Mouse (Mus musculus) heart, embryonic 13.5 days (tissue): ENCODE measurements at regions not wholly inside any gene's neighbourhood (a gene's known extent, or its start where the extent isn't known, plus 50 kb on each side); places are given as distances from the start of the nearest gene placed in this dataset.

Source experiments
- ATAC-seq: fragments of 200-750 bp; cut with Nextera tagmentation; 2 replicates; pipeline ENCODE4 v1.8.0; 2017; ENCODE audit warnings: moderate TSS enrichment; ENCODE audit not compliant: insufficient number of reproducible peaks, low FRiP score, low TSS enrichment; ENCODE audit errors: extremely low read depth
- H3K27ac ChIP-seq: fragments of 300-500 bp; sonication (generic); replicated peaks from 2 replicates; pipeline ENCODE4 v1.5.1; 2015; ENCODE audit warnings: moderate library complexity, mild to moderate bottlenecking, inconsistent platforms
- H3K27me3 ChIP-seq: fragments of 300-500 bp; sonication (generic); replicated peaks from 2 replicates; pipeline ENCODE4 v1.6.1; 2015; ENCODE audit warnings: mild to moderate bottlenecking, inconsistent platforms
- H3K36me3 ChIP-seq: fragments of 300-500 bp; sonication (generic); 2 replicates; pipeline ENCODE4 v1.6.1; 2015; ENCODE audit warnings: mild to moderate bottlenecking, inconsistent platforms
- H3K4me1 ChIP-seq: fragments of 300-500 bp; sonication (generic); 2 replicates; pipeline ENCODE4 v1.6.1; 2015; ENCODE audit warnings: inconsistent platforms
- H3K4me2 ChIP-seq: fragments of 300-500 bp; sonication (generic); 2 replicates; pipeline ENCODE4 v1.6.1; 2015; ENCODE audit warnings: inconsistent platforms, mild to moderate bottlenecking, moderate library complexity
- H3K4me3 ChIP-seq: fragments of 300-500 bp; sonication (generic); 2 replicates; pipeline ENCODE4 v1.5.1; 2015; ENCODE audit warnings: moderate library complexity, mild to moderate bottlenecking, inconsistent platforms
- H3K9ac ChIP-seq: fragments of 300-500 bp; sonication (generic); 2 replicates; pipeline ENCODE4 v1.6.1; 2015; ENCODE audit warnings: inconsistent platforms, mild to moderate bottlenecking, moderate library complexity
- H3K9me3 ChIP-seq: fragments of 300-500 bp; sonication (generic); 2 replicates; pipeline ENCODE4 v1.6.1; 2016; ENCODE audit warnings: inconsistent platforms
- WGBS: fragments of 180-500 bp; shearing (Covaris S2); methylation state at CpG from one replicate; pipeline ENCODE4 v1.1.7; 2015; ENCODE audit warnings: mixed read lengths; 5-methylcytosine and 5-hydroxymethylcytosine counted together

DNA sequence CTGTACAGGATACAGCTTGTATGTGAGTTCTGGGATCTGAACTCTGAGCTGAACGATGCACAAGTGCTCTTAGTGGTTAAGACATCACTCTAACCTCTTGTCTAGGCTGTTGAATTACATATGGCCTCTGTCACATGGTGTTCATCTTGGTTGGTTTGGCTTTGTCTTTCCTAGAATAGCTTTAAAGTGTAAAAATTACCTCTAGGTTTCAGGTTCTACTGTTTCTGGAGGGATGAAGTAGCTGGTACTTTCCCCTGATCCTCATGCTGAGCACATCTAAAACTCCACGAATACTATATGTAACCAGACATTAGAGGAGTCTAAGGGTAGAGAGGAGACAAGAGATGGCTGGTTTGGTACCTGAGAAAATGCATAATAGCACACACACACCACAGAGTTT, 271.1 kb upstream of the Hs6st1 start:
- Histone ChIP-seq H3K27ac (no peak overlapping the region), H3K9ac (no peak overlapping the region), H3K27me3 (no peaks in the 10 kb centered on the region), H3K4me1 (no peaks in the 10 kb centered on the region), H3K4me2 (no peak overlapping the region), H3K36me3 (no peaks in the 10 kb centered on the region), H3K4me3 (no peak overlapping the region), H3K9me3 (peaks cover 5% of the 10 kb centered on the region; the same call in 1 of the 2 replicates)
- 78% methylated on average over 2 of the region's 2 CpGs for WGBS
- no peak for ATAC-seq

DNA sequence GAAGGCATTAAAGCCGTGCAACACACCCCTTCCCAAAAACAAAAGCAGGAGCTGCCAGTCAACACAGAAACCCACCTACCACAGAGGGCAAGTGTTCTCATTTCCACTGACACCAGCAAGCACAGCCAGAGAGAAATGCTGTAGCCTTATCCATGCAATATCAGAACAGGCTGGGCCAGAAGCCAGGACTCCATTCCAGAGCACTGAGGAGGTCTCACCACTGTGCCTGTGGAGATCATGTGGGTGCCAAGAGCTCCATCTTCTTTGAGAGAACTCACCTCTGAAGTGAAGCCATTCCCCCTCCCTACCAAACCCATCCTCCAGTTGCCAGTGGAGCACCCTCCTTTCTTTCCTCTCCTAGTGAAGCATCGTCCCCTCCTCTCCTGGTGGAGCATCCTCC, 270.7 kb upstream of the Hs6st1 start:
- no peak for ATAC-seq
- WGBS: 68% methylated on average over 2 of the region's 2 CpGs

DNA sequence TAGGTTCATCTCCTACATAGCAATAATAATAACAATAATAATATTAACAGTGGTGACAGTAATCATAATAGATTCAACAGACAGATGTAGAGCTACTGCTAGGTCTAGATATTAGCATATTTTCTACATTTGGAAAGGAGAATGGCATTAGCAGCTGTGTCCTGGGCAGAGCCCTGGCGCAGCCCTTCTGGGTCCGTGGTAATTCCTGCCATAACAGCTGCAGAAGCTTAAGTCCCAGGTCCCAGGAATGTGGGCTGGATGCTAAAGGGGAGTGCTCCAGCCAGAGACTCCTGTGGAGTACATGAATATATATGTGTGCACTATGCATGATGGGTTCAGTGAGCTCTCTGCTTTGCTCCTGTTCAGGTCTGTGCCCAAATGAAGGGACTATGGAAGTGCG, 262.7 kb upstream of the Hs6st1 start:
- Histone ChIP-seq H3K4me1 (peaks cover 8% of the 10 kb centered on the region; the same call in 1 of the 2 replicates), H3K4me3 (no peak overlapping the region), H3K36me3 (no peaks in the 10 kb centered on the region), H3K4me2 (no peak overlapping the region), H3K9ac (no peak overlapping the region), H3K9me3 (peaks cover 5% of the 10 kb centered on the region; the same call in 1 of the 2 replicates), H3K27me3 (no peaks in the 10 kb centered on the region), H3K27ac (no peak overlapping the region)
- ATAC-seq: no peak
- 73% methylated on average over 3 of the region's 3 CpGs for WGBS

More for the DNA sequence above, 270.7 kb upstream of the Hs6st1 start:
- no peak overlapping the region for H3K4me2 ChIP-seq
- H3K9me3 ChIP-seq: peaks cover 5% of the 10 kb centered on the region; the same call in 1 of the 2 replicates
- no peaks in the 10 kb centered on the region for H3K4me1 ChIP-seq
- H3K9ac ChIP-seq: no peak overlapping the region
- no peaks in the 10 kb centered on the region for H3K36me3 ChIP-seq
- H3K27me3 ChIP-seq: no peaks in the 10 kb centered on the region
- H3K4me3 ChIP-seq: no peak overlapping the region
- H3K27ac ChIP-seq: no peak overlapping the region

DNA sequence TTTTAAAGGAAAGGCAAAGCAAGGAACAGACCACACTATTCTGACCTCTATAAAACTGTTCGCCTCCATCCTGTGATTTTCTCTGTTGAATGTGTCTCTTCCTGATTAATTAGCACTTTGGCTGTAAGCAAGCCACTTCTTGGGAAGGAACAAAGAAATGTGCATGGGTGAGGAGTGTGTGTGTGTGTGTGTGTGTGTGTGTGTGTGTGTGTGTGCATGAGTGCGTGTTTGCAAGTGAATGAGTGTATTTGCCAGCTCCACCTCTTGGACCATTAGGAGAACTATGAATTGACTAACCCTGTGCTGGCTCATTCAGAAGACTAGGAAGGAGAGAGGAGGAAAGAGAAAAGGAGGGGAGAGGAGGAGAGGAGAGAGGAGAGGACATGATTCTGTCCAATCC, 261.9 kb upstream of the Hs6st1 start:
- H3K27ac ChIP-seq: no peak overlapping the region
- H3K9me3 ChIP-seq: peaks cover 5% of the 10 kb centered on the region; the same call in 1 of the 2 replicates
- 59% methylated on average over 2 of the region's 2 CpGs for WGBS
- no peak for ATAC-seq
- no peak overlapping the region for H3K4me2 ChIP-seq
- peaks cover 8% of the 10 kb centered on the region; the same call in 1 of the 2 replicates for H3K4me1 ChIP-seq
- no peak overlapping the region for H3K9ac ChIP-seq
- no peaks in the 10 kb centered on the region for H3K36me3 ChIP-seq
- no peaks in the 10 kb centered on the region for H3K27me3 ChIP-seq
- no peak overlapping the region for H3K4me3 ChIP-seq

DNA sequence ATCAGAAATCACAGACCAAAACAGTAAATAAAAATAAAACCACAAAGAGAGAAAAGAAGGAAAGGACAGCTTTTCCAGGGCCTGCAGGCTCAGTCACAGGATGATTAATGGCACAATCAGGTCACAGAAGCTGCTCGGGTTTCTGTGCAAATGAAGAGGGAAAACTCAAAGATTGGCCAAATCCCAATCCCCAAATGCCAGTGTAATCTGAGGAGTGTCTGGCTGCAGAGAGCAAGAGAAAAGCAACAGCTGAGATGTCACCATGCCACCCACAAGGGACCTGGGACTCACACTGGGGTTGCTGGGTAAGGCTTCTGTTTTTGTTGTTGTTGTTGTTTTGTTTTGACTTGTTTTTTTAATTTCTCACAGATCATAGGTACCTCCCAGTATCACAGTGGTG, 261.5 kb upstream of the Hs6st1 start:
- no peaks in the 10 kb centered on the region for H3K36me3 ChIP-seq
- no peak overlapping the region for H3K4me2 ChIP-seq
- no peaks in the 10 kb centered on the region for H3K27me3 ChIP-seq
- H3K9ac ChIP-seq: no peak overlapping the region
- H3K9me3 ChIP-seq: peaks cover under 1% of the 10 kb centered on the region; the same call in 1 of the 2 replicates
- no peak for ATAC-seq
- H3K4me3 ChIP-seq: no peak overlapping the region
- H3K4me1 ChIP-seq: peaks cover 8% of the 10 kb centered on the region; the same call in 1 of the 2 replicates
- 26% methylated on average over 1 of the region's 1 CpGs for WGBS
- H3K27ac ChIP-seq: no peak overlapping the region

DNA sequence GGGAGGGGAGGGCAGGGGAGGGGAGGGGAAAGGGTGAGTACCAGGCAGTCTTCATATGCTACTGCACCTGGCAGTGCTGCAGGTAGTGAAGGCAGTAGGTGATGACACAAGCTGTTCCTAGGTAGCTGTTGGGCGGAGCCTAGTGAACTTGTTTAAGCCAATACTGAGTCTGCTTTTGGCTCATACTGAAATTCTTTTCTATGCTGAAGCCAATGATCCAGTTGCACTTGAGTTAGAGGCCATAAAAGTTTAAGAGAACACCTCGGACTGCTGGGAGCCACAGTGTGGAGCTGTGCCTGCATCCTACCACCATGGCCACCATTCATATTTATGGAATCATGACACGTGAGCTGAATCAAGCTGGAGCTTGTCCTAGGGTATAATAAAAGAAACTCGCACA, 259.3 kb upstream of the Hs6st1 start:
- no peak for ATAC-seq
- H3K4me2 ChIP-seq: no peak overlapping the region
- no peaks in the 10 kb centered on the region for H3K27me3 ChIP-seq
- H3K9ac ChIP-seq: no peak overlapping the region
- no peaks in the 10 kb centered on the region for H3K36me3 ChIP-seq
- peaks cover 8% of the 10 kb centered on the region; the same call in 1 of the 2 replicates for H3K4me1 ChIP-seq
- no peaks in the 10 kb centered on the region for H3K9me3 ChIP-seq
- no peak overlapping the region for H3K27ac ChIP-seq
- 80% methylated on average over 4 of the region's 4 CpGs for whole genome bisulfite sequencing
- H3K4me3 ChIP-seq: no peak overlapping the region

DNA sequence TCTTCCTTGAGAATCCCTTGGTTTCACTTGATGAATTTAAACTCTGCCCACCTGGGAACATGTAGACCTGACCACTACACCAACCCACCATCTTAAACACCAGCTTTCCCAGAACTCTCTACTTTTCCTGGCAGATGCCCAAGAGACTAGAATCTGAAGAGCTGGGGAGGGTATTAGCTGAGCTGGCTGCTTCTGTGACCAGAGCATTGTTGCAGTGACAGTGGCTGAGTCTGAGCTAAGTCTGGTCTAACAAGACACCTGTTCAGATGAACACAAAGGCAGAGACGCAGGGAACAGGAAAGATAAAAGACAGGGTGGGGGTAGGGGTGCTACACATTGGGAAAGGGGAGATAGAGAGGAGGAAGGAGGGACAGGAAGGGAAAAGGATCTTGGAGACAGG, 258.9 kb upstream of the Hs6st1 start:
- no peak for ATAC-seq

DNA sequence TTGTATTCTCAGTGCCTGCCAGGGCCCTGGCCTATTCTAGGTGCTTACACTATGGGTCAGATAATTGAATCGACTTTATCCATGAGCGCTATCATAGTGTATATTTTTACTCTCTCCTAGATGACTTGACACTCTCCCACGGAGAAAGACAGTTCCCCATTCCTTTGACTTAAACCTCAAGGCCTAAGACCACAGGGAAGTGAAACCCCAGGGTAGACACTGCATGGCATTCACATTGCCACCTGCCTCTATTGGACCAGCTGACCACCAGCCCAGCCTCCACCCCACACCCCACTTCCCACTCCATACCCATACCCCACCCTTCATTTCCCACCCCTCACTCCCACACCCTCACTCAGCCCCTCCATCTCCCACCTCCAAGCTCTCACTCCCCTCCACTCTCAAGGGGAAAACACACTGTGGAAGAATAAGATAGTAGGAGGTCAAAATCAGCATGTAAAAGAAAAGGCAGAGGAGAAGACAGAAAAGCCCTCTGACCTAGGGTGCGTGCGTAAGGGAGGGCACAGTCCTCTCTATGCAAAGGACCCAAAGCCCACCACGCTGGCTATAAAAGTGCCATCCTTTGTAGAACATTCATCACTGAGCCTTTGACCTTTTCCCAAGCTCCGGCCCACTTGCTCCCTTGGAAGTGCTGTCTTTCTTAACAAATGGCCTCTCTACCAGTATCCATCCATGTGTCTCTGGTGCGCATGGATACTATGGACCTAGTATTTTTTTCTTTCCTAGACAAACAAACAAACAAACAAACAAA, 257.4 kb upstream of the Hs6st1 start:
- H3K4me2 ChIP-seq: no peak overlapping the region
- no peak overlapping the region for H3K4me3 ChIP-seq
- H3K36me3 ChIP-seq: no peaks in the 10 kb centered on the region
- ATAC-seq: no peak
- no peaks in the 10 kb centered on the region for H3K27me3 ChIP-seq
- peaks cover 8% of the 10 kb centered on the region; the same call in 1 of the 2 replicates for H3K4me1 ChIP-seq
- no peak overlapping the region for H3K9ac ChIP-seq
- no peaks in the 10 kb centered on the region for H3K9me3 ChIP-seq
- H3K27ac ChIP-seq: no peak overlapping the region
- 79% methylated on average over 8 of the region's 8 CpGs for WGBS

More for the DNA sequence above, 258.9 kb upstream of the Hs6st1 start:
- H3K9me3 ChIP-seq: no peaks in the 10 kb centered on the region
- H3K4me1 ChIP-seq: peaks cover 8% of the 10 kb centered on the region; the same call in 1 of the 2 replicates
- WGBS: 41% methylated on average over 1 of the region's 1 CpGs
- H3K4me3 ChIP-seq: no peak overlapping the region
- no peak overlapping the region for H3K4me2 ChIP-seq
- H3K27me3 ChIP-seq: no peaks in the 10 kb centered on the region
- no peaks in the 10 kb centered on the region for H3K36me3 ChIP-seq
- H3K9ac ChIP-seq: no peak overlapping the region; the same call in 1 of the 2 replicates
- no peak overlapping the region for H3K27ac ChIP-seq

DNA sequence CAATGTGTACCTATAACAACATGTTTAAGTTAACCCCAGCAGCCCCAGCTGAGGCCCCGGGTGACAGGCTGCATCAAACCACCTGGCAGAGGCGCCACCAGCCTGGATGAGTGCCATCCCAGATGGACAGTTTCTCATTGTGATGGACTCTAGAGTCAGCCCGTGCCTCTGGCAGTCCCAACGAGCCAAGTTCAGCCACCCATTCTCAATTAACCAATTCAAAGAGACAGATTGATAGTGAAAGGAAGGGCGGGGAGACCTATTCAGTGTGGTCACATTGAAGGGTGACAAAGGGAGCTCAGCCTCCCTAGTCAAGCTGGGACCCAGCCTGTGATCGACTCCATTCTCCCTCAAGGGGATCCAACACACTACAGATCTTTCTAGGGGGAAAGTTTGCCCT, 256.8 kb upstream of the Hs6st1 start:
- no peak for ATAC-seq
- Histone ChIP-seq H3K36me3 (no peaks in the 10 kb centered on the region), H3K27ac (no peak overlapping the region), H3K27me3 (no peaks in the 10 kb centered on the region), H3K4me2 (no peak overlapping the region), H3K9me3 (no peaks in the 10 kb centered on the region), H3K9ac (no peak overlapping the region), H3K4me1 (peaks cover 8% of the 10 kb centered on the region; the same call in 1 of the 2 replicates), H3K4me3 (no peak overlapping the region)
- 80% methylated on average over 6 of the region's 6 CpGs for WGBS

DNA sequence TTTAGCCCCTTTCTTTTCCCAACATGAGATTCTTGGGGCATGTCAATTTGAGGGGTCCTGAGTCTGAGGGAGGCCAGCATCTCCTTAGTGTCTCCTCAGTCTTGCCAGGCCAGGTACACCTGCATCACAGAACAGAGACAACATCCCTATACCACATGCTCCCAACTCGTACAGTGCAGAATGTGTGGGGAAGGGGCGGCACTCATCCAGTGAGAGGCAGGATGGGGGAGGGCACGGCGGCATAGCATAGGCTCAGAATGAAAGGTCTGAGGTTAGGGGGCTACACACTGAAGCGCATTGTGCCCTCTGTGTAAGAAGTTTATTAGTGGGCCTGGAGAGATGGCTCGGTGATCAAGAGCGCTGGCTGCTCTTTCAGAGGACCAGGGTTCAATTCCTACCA, 256.4 kb upstream of the Hs6st1 start:
- 83% methylated on average over 7 of the region's 7 CpGs for WGBS
- Histone ChIP-seq H3K36me3 (no peaks in the 10 kb centered on the region), H3K27me3 (no peaks in the 10 kb centered on the region), H3K4me2 (no peak overlapping the region), H3K9ac (no peak overlapping the region), H3K27ac (no peak overlapping the region), H3K9me3 (no peaks in the 10 kb centered on the region), H3K4me1 (peaks cover 8% of the 10 kb centered on the region; the same call in 1 of the 2 replicates), H3K4me3 (no peak overlapping the region)
- no peak for ATAC-seq

DNA sequence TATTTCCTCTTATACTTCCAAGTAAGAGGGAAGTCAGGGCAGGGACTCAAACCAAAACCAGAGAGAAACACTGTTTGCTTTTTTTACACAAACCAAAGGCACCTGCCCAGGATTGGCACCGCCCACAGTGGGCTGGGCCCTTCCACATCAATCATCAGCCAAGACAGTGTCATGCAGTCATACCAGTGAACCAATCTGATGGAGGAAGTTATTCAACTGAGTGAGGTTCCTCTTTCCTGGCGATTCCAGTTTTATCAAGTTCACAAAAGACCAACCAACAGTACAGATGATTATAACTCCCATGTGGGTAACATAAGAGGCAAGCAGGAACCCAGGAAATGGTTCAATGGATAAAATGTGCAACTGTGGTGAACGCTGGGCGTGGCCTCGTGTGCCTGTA, 254.6 kb upstream of the Hs6st1 start:
- H3K4me2 ChIP-seq: no peak overlapping the region
- no peak for ATAC-seq
- no peaks in the 10 kb centered on the region for H3K27me3 ChIP-seq
- peaks cover 8% of the 10 kb centered on the region; the same call in 1 of the 2 replicates for H3K4me1 ChIP-seq
- 87% methylated on average over 5 of the region's 5 CpGs for WGBS
- H3K27ac ChIP-seq: no peak overlapping the region
- no peak overlapping the region for H3K9ac ChIP-seq
- H3K4me3 ChIP-seq: no peak overlapping the region
- H3K9me3 ChIP-seq: no peaks in the 10 kb centered on the region
- H3K36me3 ChIP-seq: no peaks in the 10 kb centered on the region

DNA sequence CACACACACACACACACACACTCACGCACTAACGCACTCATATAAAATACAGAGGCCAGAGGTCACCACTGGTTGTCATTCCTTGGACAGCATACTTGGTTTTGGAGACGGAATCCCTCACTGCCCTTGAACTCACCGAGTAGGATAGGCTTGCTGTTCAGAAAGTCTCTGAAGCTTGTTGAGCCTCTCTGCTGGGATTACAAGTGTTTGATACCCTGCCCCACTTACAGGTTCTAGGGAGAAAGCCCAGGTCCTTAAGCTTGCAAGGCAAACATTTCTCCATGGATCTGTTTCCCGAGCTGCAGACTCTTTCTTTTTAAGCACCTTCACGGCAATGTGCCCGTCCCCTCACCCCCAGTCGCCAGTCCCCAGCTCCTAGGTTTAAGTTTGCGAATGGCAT, 254.0 kb upstream of the Hs6st1 start:
- Histone ChIP-seq H3K27ac (no peak overlapping the region), H3K4me3 (no peak overlapping the region), H3K4me2 (no peak overlapping the region), H3K9ac (no peak overlapping the region), H3K36me3 (no peaks in the 10 kb centered on the region), H3K9me3 (no peaks in the 10 kb centered on the region), H3K4me1 (peaks cover 8% of the 10 kb centered on the region; the same call in 1 of the 2 replicates), H3K27me3 (no peaks in the 10 kb centered on the region)
- WGBS: 85% methylated on average over 9 of the region's 9 CpGs
- ATAC-seq: no peak
